Mouse (Mus musculus): ENCODE results near the gene Zfhx3. TPM values are rescaled to one million over a fixed set of nuclear protein-coding genes. Genes with fewer than 3 reads are reported as not detected.

The Zfhx3 gene
- total RNA-seq, 2 experiments from 2014 or later = 3.5 to 5.9 TPM

DNA sequence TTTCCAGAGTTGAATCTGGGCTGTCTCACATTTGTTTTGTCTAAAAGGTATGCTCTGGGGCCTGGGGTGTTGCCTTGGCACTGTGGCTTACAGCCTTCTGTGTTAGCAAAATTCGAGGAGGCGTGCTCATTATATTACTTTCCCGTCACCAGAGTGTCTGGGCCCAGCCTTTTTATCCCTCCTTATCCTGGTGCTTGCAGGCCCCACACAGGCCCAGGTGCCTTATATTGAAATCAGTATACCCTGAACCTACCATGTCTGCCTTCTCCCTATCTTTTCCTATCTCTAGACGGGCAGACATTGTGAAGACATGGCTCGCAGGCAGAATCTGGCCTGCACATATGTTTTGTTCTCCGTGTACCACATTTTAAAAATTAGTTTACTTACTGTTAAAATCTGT is 797.1 kb downstream of the Zfhx3 start:
- intact Hi-C loops (cut with DNase I) = no loop called here
- no peak for DNase-seq (ENCODE audit: low spot score in 2 of 2)

DNA sequence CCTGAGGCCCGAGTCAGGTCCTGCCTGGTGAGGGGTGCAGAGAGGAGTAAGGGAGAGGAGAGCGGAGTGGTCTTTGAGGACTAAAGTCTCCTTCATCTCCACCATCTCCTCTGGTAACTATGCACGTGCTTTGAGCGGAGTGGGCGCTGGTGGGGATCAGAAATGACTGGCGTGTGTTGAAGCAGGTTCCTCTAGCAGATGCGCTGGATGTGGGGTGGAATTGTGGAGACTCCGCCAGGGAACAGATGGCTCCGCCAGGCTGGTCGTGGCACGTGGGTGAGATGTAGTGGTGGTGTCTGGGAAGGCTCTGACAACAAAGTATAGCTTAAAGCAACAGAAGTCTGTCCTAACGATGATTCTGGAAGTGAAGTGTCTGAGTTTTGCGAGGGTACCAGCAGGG is 798.0 kb downstream of the Zfhx3 start:
- DNase-seq (ENCODE audit: low spot score in 2 of 2) = peak; percentile 88
- intact Hi-C loops (cut with DNase I) = no loop called here

DNA sequence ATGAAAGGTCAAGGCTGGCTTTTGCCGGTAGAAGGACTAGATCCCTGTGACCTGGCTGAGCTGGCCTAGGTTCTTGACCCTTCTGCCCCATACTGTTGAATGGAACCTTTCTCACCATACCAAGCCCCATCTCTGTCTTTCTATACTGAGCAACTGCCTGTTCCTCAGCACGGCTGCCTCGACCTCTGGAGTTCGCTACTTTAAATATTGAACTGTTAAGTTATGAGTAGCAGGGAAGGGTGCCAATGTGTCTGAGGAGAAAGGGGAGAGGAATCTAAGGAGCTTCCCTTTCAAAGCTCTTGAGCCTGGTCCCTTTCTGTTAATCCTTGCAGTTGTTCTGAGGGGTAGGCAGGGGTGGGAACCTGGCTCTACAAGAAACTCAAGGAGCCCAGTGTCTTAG is 799.2 kb downstream of the Zfhx3 start:
- intact Hi-C loops (cut with DNase I) = no loop called here
- DNase-seq (ENCODE audit: low spot score in 2 of 2) = no peak

DNA sequence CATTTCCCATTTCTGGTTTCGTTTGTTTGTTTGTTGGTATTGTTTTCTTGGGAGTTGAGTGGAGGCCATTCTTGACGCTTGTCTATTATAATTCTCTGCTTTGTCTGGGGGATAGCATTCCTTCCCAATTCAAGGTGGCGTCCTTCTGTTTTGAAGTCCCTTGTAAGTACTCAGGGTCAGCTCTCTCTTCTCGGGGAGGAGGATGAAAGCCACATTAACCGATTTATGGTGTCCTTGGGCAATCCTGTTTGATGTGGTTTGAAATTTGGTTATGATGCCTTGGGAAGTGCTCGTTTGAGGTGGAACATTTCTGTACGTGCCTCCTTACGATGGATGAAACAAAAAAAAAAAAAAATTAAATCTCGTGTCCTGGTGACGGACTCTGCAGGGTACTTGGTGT is 800.0 kb downstream of the Zfhx3 start:
- intact Hi-C loops (cut with DNase I) = no loop called here
- DNase-seq (ENCODE audit: low spot score in 2 of 2) = no peak

DNA sequence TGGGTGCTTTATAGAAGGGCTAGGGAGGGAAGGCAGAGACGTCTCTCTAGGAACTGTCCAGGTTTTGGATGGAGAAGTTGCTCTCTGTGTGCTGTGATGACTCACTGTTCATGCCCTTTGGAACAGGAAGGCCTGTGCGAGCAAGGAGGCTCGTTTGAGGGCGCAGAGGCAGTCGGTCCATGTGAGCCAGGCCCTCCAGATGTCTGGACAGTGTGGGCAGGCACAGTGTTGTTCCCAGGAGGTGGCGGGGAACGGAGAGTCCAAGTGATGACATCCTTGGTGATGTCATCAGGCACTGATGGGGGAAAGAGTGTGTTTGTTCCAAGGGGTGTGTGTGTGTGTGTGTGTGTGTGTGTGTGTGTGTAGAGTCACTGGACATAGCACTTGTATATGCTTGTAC is 800.8 kb downstream of the Zfhx3 start:
- intact Hi-C loops (cut with DNase I) = no loop called here
- DNase-seq (ENCODE audit: low spot score in 2 of 2) = no peak

DNA sequence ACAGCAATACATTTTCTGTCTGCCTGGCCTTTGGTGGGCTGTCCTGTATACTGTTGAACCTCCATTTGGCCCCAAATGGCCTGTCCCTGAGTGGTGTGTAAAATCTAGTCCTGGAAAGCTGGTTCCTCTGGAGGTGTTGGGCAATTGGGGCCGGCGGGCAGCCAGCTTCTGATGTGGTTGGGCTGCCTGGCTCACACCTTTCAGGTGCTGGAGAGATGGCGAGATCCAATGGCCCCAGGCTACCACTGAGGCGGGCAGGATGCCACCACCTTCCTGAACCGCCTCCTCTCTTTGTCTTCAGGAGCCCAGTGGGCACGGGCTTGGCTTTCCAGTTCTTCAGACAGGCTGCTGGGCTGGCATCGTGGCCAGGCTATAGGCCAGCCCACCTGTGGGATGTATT is 803.1 kb downstream of the Zfhx3 start:
- DNase-seq (ENCODE audit: low spot score in 2 of 2) = no peak
- intact Hi-C loops (cut with DNase I) = no loop called here

DNA sequence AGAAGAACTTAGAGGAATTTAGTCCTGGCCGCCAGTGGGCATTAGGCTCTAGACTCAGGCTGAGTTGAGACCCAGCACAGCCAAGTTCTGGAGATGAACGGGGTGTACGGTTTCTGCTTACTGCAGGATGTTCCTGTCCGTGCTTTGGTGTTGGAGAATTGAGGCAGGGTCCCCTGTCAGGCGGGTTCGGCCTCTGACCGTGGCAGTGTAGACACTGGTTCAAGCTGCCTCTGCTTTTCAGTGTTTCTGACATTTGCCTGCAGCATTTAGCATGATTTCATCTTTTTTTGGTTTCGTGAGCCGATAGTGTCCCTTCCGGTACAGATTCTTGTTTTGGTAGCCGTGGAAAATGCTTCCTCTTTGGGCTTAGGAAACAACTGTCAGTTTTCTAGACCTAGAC is 805.7 kb downstream of the Zfhx3 start:
- intact Hi-C loops (cut with DNase I) = no loop called here
- no peak for DNase-seq (ENCODE audit: low spot score in 2 of 2)

DNA sequence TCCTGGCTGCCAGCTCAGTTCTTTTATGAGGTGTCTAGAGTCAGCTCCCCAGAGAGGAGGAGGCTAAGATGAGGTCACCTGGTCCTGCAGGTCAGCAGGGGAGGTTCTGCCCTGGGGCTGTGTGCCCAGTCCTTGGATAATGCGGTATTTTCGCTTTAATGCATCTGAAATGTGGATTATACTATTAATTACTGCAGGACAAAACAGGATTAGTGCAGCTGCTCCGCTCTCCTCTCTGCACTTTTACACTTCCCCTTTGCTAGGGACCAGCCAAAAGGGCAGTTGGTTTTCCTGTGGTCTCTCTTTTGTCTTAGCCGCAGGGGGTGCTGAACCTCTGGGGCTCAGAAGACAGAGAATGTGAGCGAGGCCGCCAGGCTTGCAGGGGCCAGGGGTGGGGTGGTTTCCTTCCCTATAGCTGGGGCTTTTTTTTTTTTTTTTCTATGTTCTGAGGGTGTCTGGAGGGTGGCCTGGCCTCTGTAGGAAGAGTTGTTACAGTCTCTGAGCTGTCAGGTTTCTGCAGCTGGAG is 806.5 kb downstream of the Zfhx3 start:
- DNase-seq (ENCODE audit: low spot score in 2 of 2) = no peak
- intact Hi-C loops (cut with DNase I) = no loop called here

DNA sequence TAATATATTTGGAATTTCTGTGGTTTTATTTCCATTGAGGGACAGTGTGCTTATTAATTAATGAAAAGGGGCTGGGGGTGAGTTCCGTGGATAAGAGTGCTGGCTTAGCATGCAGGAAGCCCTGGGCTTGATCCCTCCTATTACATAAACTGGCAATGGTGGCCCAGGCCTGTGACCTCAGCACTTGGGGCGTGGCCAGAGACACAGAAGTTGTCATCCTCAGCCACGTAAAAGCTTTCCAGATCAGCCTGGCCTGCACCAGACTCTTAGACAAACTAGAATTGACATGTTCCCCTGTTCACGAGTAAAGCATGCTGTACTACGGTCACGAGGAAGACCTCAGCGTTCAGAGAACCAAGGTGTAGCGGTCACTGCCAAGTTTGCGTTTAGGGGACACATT is 808.4 kb downstream of the Zfhx3 start:
- no peak for DNase-seq (ENCODE audit: low spot score in 2 of 2)
- intact Hi-C loops (cut with DNase I) = no loop called here

DNA sequence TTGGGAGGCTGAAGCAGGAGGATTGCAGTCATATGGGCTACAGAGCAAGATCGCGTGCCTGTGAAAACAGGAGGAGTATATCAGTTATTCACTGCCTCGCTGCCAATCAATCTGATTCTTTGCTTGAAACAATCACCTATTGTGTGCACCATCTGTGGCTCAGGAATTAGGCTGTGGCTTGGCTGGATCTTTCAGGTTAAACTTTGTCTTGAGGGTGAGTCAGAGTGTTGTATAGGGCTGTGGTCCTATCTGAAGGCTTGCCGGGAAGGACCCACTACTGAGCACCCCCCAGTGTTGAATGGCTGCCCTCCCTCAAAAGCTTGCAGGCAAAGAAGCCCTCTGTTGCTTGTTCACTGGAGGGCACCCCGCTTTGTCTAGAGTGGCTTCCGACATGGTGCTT is 812.1 kb downstream of the Zfhx3 start:
- no peak for DNase-seq (ENCODE audit: low spot score in 2 of 2)
- intact Hi-C loops (cut with DNase I) = no loop called here

DNA sequence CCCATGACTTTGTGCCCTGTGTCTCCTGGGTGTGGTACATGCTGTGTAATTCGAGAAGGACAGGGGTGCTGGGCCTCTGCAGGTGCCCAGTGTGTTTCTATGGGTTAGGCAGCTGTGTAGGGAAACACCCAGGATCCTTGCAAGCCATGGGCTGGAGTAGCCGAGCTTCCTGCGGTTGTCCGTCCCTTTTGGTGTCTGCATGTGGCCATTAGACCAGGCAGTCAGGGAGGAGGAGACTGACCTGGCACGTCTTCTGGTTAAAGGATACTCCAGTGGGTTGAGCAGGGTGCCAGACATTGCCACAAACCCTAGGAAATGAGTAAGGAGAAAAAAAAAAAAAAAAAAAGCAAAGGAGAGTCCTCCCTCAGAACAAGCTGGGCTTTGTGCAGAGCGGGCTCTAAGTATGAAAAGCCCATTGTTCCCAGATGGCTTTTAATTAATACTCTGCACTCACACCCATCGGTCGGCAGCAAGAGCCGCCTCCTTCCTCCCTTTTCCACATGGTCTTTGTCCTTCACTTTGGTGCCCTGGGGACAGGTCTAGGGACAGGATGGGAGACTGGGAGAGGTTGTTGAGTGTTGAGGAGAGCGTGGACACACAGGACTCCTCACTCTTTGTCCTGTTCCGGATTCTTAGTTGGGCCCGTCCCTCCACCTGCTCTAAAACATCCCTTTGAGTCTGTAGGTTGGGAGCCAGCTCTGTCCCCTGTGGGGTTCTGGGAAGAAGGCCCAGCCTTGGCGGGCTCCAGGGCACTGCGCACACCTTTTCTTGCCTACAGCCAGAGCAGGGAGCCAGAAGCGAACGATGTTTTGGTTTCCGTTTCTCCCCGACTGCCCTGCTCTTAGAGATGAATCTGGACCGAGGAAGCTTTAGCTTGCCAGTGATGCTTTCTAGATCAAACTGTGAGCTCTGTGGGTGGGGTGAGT is 813.2 kb downstream of the Zfhx3 start:
- intact Hi-C loops (cut with DNase I) = no loop called here
- DNase-seq (ENCODE audit: low spot score in 2 of 2) = no peak

DNA sequence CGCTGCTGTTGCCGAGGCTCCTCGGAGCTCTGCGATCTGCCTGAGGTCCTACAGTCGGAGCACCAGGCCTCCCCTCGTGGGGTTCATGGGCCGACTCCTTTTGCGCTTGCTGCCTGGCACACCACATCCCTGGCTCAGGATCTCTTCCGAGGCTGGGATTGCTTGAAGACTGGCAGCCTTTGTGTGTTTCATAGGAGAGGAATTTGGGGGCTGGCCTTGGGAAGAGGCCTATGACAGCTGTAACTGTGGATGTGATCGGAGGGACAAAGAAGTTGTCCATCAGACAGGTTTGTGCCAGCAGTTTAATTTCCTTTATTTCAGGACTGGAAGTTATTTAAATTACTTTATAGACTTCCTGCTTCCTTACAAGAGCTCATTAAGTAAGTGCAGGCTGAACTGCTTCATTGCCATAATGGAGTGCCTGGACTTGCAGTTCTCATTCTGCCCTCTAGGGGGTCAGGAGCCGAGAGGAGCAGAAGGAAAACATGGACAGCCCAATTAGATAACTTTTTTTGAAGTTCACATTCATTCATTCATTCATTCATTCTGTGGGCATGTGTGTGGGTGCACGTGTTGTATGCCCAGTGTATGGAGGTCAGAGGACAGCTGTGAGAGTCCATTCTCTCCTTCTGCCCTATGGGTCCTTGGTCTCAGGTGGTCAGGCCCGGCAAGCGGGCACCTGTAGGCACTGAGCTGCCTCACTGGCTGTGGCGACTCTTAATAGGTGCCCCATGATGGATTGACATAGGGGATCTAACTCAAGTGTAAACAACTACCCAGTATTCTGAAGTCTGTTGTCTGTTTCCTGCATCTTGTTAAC is 817.3 kb downstream of the Zfhx3 start:
- no peak for DNase-seq (ENCODE audit: low spot score in 2 of 2)
- intact Hi-C loops (cut with DNase I) = no loop called here

DNA sequence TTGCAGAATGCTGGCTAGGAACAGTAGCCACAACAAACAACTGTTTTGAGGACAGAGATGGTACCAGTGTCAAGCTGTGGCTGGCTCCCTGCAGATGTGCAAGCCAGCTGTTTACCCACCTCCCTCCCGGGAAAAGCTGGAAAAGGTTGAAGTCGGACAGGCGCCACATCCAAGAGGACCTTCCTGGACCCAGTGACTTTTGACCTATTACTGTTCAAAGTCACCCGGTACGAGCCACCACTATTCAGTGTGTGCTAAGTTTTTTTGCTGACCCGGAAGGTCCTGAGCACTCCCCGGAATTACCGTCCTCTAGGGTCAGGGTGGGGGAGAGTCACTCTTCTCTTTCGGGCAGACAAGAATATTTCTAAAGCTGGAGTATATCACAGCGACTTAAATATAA is 818.3 kb downstream of the Zfhx3 start:
- intact Hi-C loops (cut with DNase I) = no loop called here
- no peak for DNase-seq (ENCODE audit: low spot score in 2 of 2)

DNA sequence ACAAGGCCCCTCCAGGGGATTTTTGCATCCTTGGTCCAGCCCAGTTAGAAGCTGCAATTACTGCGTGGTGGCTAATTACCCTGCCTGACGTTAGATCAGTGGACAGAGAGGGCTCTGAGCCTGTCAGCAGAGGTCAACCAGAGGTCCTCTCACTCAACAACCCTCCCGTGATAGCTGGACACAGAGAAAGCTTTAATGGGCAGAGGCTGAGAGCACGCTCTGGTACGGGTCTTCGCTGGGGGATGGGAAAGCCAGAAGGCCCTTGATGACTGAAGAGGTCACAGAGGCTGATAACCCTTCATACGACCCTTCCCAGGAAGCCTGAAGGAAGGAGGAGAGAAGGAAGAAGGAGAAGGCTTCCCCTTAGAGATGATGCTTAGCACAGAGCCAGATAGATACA is 820.1 kb downstream of the Zfhx3 start:
- DNase-seq (ENCODE audit: low spot score in 2 of 2) = no peak
- intact Hi-C loops (cut with DNase I) = no loop called here

DNA sequence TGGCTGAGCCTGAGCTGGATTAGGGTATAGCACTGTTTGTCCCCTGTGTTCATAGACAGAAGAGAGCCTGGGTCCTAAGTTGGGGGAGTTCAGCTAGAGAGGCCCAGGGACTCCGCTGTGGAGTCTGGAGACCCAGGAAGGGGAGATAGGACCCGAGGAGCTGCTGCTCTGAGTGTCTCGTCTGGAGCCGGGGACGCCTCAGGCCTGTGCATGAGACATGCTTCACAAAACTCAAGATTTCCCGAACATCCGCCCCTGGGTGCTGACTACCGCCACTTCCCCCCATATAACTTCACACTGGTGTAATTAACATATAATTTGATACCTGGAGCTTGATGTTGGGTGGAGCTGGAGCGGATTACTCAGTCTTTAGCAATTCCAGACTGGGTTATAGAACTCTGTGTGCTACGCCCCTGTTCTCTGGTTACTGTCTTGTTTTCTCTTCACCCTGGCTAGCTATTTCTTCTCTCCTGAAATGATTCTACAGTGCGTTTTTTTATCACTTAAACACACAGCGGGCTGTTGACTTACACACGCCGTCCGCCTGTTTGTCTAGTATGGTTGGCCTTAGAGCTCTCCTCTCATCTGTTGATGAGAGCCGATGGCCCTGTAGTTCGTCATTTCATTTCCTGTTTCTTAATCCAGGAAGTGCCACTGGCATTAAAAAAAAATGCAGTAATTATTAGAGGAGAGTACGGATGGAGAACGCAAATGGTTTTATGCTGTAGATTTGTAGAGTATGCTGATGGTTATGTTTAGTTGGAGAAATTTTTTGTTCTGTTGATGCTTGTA is 822.2 kb downstream of the Zfhx3 start:
- DNase-seq (ENCODE audit: low spot score in 2 of 2) = no peak

DNA sequence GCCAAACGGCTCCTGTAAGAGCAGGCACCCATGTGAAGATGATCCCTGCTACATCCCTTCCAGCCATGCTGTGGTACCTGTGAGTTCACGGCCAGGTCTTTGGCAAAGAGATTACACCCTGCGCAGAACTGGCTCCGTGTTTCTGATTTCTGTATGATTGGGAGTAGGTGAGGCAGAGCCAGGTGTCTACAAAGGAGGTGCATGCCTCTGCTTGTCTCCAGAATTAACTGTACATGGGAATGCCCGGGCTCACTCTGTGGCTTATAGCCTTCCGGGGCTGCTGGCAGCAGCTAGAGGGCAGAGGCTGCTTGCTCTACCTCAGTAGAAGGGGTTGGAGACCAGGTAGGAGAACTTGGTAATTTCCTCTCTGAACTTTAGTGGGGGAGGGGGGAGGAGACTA is 823.7 kb downstream of the Zfhx3 start:
- DNase-seq (ENCODE audit: low spot score in 2 of 2) = no peak
- intact Hi-C loops (cut with DNase I) = no loop called here

More for the DNA sequence above, 822.2 kb downstream of the Zfhx3 start:
- intact Hi-C loops (cut with DNase I) = no loop called here

DNA sequence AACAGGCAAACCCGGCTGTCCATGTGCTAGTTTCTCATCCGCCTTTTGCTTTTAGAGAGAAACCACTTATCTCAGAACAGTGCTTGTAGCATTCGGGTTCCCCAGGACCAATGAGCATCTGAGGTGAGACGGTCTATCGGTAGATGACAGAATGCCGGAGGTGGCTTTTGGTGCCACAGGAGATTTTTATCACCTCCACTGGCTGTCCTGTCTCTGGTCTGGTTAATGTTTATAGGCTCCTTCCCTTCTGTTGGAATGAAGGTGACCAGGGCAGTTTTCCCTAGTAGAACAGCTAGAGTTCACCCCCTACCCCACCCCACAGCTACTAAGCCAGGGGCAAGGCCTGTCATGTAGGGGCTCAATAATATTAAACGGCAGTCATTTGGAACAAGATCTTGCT is 825.6 kb downstream of the Zfhx3 start:
- intact Hi-C loops (cut with DNase I) = no loop called here
- DNase-seq (ENCODE audit: low spot score in 2 of 2) = no peak

DNA sequence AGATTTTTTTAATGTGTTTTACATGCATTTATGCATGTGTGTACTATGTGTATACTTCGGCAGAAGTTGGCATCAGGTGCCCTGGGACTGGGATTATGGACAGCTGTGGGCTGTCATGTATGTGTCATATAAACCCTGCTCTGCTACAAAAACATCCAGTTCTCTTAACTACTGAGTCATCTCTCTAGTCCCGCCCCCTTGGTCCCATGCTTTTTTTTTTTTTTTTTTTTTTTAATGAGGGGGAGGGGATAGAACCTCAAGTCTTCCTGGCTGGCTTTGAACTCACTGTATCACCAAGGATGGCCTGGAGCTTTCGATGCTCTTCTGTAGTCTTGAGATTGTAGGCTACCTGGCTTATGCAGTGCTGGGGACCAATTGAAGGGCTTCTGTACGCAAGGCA is 827.9 kb downstream of the Zfhx3 start:
- no peak for DNase-seq (ENCODE audit: low spot score in 2 of 2)
- intact Hi-C loops (cut with DNase I) = no loop called here

DNA sequence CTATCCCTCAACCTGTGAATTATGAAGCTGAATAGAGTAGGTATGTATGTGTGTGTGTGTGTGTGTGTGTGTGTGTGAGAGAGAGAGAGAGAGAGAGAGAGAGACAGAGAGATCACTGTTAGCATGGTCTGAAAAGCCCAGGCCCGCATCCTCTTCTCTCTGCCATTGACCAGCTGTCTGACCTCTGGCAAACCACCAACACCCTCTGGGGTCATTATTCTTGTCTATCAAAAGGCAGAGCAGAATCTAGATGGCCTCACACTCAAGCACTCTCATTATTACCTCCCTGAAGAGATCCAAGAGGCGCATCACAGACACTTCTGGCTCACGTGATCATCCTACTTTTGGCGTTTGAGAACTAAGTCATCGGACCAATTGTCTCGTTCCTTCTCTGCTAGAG is 831.0 kb downstream of the Zfhx3 start:
- DNase-seq (ENCODE audit: low spot score in 2 of 2) = no peak
- intact Hi-C loops (cut with DNase I) = no loop called here

DNA sequence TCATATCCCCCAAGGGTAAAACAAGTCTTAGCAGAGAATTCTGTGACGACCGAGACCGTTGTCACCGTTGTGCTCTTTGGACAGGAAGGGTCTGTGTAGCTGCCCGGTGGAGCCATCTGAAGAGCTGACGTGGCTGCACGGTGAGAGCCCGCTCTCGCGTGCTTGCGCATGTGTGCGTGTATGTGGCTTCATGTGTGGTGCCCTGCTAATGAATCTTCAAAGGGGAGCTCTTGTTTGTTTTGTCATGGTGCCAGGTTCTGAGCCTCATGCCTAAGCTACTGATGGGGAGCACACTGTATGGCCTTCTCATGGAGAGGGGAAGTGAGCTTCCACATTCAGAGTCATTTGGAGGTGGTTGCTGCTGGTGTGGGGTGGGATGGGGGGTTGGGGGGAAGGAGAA is 835.6 kb downstream of the Zfhx3 start:
- intact Hi-C loops (cut with DNase I) = no loop called here
- DNase-seq (ENCODE audit: low spot score in 2 of 2) = no peak

Data from left cerebral cortex, postnatal 36 days (tissue).